9 mouse cellular contexts compared by ENCODE assay signal in genomic region chr1:52955102-52955501, GRCm38 (mm10).
DNase-seq lines count a peak whose midpoint lies in the region; ATAC-seq and TF ChIP-seq lines count a peak whose summit lies in the region.
"Had no signal": no experiment of that assay in that cellular context is flagged by ENCODE, and none has a peak within 500 bp of the region (broad histone marks: within the 10 kb centered on the region; RNA-seq: fewer than 3 reads in every experiment).

No protein-coding gene starts in this region.

- peaks cover 4% of the 10 kb centered on the region; the same call in 1 of the 2 replicates for H3K4me1 ChIP-seq in heart, postnatal 0 days (ENCODE audit: control insufficient read depth, insufficient read depth)
- H3K4me1 ChIP-seq in heart, embryonic 11.5 days (ENCODE audit: control insufficient read depth, insufficient read depth, low read length) = peaks cover 8% of the 10 kb centered on the region

- no peaks in the 10 kb centered on the region for H3K9me3 ChIP-seq in heart, postnatal 0 days (replicated peaks; ENCODE audit: control insufficient read depth, low read length)
- H3K9me3 ChIP-seq in heart, embryonic 11.5 days (replicated peaks; ENCODE audit: control insufficient read depth, low read length) = no peaks in the 10 kb centered on the region
- H3K9me3 ChIP-seq: embryonic facial prominence, embryonic 13.5 days had no signal

- no peaks in the 10 kb centered on the region for H3K36me3 ChIP-seq in heart, postnatal 0 days (replicated peaks; ENCODE audit: control insufficient read depth, insufficient read depth, low read length)
- no peaks in the 10 kb centered on the region for H3K36me3 ChIP-seq in heart, embryonic 11.5 days (ENCODE audit: control insufficient read depth, insufficient read depth, low read length)
- H3K36me3 ChIP-seq: embryonic facial prominence, embryonic 13.5 days had no signal

- TF ChIP-seq EP300 in heart, postnatal 0 days (IDR thresholded peaks at IDR 0.05; ENCODE audit: low read depth) = no peak

- no peak overlapping the region for H3K27ac ChIP-seq in heart, postnatal 0 days (ENCODE audit: low read depth)
- H3K27ac ChIP-seq in heart, embryonic 11.5 days (ENCODE audit: low read depth, low read length) = no peak overlapping the region
- H3K27ac ChIP-seq: embryonic facial prominence, embryonic 13.5 days had no signal

- no peak overlapping the region for H3K9ac ChIP-seq in heart, postnatal 0 days (replicated peaks; ENCODE audit: low read depth, low read length)
- H3K9ac ChIP-seq in heart, embryonic 11.5 days (ENCODE audit: low read depth, low read length) = no peak overlapping the region
- H3K9ac ChIP-seq: embryonic facial prominence, embryonic 13.5 days had no signal

- no peak for DNase-seq in heart, postnatal 0 days (ENCODE audit: low spot score)
- DNase-seq in 416B (ENCODE audit: low read depth) (peak; percentile 67), MEL-GATA-1-ER (ENCODE audit: extremely low read depth, low read depth) (peak; percentile 26)
- DNase-seq in cerebellum, postnatal 14 days = peak; percentile 48 to 72
- DNase-seq in layer of hippocampus, adult 9-11 months = peak; percentile 49
- peak; percentile 67 for DNase-seq in retina, postnatal 1 day
- DNase-seq in ovary, postnatal 10 days (ENCODE audit: low spot score) = no peak

- no peak overlapping the region for H3K4me2 ChIP-seq in heart, postnatal 0 days (ENCODE audit: low read depth, low read length)
- no peak overlapping the region for H3K4me2 ChIP-seq in heart, embryonic 11.5 days
- H3K4me2 ChIP-seq: embryonic facial prominence, embryonic 13.5 days had no signal

- ATAC-seq in heart, postnatal 0 days (ENCODE audit: insufficient read depth, low read depth) = no peak
- ATAC-seq in heart, embryonic 11.5 days (replicated peaks; ENCODE audit: insufficient number of reproducible peaks, low FRiP score, low TSS enrichment) = no peak

- WGBS in heart, postnatal 0 days = 33% methylated on average over 6 of the region's 6 CpGs
- 34% methylated on average over 6 of the region's 6 CpGs for WGBS in heart, embryonic 11.5 days (ENCODE audit: insufficient replicate concordance)

- no peak overlapping the region for H3K4me3 ChIP-seq in heart, postnatal 0 days (ENCODE audit: low read depth, low read length)
- no peak overlapping the region for H3K4me3 ChIP-seq in heart, embryonic 11.5 days (ENCODE audit: low read depth, low read length)
- H3K4me3 ChIP-seq: embryonic facial prominence, embryonic 13.5 days had no signal

- H3K27me3 ChIP-seq in heart, postnatal 0 days (ENCODE audit: control insufficient read depth, insufficient read depth, low read length) = 0 out of 2 replicates have a peak, but pooled peaks cover 4% of the 10 kb centered on the region
- H3K27me3 ChIP-seq in heart, embryonic 11.5 days (ENCODE audit: control insufficient read depth, insufficient read depth, low read length) = no peaks in the 10 kb centered on the region; the same call in 1 of the 2 replicates

- TF ChIP-seq CTCF in heart, postnatal 0 days (IDR thresholded peaks at IDR 0.05; ENCODE audit: low read depth) = peak; percentile 53

Comparison
In these comparisons a context has a peak if more than half of its experiments do, and no peak if none do; other contexts are left out.
1. DNase-seq: peak in 416B (single experiment), MEL-GATA-1-ER (single experiment), cerebellum, postnatal 14 days (2 of 2), layer of hippocampus, adult 9-11 months (single experiment) and retina, postnatal 1 day (single experiment); none in heart, postnatal 0 days (single experiment) and ovary, postnatal 10 days (single experiment).